Mouse (Mus musculus): ENCODE results near the gene Txndc11.

Gene Txndc11

DNA sequence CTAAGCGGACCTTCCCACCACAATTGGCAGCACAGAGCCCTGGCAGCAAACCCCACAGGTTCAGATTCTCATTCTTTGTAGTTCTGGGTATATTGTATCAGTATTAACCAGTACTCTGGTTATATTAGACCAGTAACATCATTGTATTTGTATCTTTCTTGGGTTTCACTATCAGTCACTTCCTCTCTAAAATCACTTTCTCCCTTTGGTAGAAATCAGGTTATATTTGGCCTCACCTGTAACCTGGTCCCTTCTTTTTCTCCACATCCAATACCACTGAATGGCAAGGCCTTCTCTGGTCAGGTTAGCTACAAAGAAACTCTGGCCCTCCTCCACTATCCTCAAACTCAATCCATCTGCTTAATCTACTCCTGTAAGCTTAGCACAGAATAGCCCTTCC lies 29.5 kb downstream of the Txndc11 start:
- no peak for DNase-seq (ENCODE audit: low spot score in 2 of 2)

DNA sequence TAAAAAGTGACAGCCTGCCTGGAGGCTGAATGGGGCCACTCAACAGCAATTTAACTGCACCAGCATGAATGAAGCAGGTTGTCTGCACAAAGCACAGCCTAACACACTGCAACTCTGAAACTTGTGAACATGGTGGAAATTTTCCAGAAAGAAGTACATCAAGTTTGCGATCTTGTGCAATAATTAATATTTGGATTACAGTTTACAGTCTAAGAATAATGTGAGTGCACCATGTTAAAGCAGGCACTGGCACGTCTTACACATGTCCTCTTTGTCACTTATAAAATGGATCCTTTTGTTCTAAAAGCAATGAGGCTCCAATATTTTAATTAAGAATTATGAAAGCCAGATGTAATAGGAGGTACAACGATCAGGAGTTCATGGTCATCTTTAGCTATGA lies 37.1 kb downstream of the Txndc11 start:
- DNase-seq (ENCODE audit: low spot score in 2 of 2), result no peak

DNA sequence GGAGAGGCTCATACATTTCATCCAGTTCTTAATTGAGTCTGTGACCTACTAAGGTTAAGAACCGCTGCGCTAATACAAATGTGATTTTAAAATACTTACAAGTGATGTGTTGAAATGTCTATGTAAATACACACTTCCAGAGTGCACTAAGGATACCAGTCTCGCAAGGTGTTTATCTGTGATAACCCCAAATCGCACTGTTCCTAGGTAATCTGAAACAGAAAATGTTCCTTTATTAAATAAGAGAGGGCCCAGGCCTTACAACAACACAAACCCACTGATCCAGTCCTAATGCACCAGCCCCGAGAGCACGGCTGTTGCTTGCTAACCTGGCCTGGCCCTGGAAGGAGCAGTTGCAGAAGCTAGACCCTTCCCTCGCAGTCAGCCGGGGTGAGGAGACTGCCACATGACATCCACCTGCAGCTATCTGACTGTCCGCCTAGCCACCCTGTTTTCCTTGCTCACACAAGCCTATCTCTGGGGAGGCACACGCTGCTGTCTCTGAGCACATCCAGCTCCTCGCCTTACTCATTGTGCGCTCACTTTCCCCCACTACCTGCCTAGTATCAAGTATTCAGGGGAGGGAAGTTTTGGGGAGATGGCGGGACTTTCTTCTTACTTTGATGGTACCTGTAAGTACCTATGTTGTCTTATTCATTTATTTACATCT lies 40.6 kb downstream of the Txndc11 start:
- DNase-seq (ENCODE audit: low spot score in 2 of 2), result no peak

GRCm38 (mm10) chr16:11092523-11092922 lies 41.9 kb downstream of the Txndc11 start:
- DNase-seq (ENCODE audit: low spot score in 2 of 2), result no peak

- no peak for DNase-seq (ENCODE audit: low spot score in 2 of 2)
Measured at GRCm38 (mm10) chr16:11092061-11092460, 42.4 kb downstream of the Txndc11 start.

DNA sequence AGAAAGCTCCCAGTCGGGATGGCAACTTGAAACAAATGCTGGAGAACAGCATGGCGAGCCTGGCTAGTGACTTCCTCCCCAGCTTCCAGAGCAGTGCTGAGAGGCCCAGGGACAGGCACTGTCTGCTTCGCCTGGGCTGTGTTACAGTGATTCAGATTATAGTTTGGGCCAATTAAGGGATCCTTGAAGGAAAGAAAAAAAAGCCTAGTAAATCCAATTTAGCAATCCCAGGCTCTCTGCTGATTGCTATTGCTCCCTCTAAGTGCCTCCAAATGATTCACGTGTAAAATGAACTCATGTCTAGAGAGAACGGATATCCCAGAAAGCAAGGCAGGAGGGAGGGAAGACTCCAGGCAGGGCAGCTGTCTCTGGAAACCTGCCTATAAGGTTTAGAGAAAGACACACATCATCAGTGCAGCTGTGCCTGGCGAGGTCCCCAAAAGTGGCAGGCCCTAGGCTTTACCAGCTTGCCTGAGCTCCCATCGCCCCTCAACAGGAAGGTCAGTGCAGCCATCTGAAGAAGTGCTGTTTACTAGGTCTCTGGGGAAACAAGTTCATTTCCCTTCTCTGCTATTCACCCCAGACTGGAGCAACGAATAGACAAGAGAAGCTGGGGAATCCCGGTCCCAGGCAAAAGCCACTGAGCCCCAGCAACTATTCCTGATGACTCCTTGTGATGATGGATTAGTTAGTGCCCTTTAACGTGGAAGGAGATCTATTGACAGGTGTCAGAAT lies 43.4 kb downstream of the Txndc11 start:
- no peak for DNase-seq (ENCODE audit: low spot score in 2 of 2)

- no peak for DNase-seq (ENCODE audit: low spot score in 2 of 2)
Measured at GRCm38 (mm10) chr16:11086856-11087588, 47.4 kb downstream of the Txndc11 start.

DNA sequence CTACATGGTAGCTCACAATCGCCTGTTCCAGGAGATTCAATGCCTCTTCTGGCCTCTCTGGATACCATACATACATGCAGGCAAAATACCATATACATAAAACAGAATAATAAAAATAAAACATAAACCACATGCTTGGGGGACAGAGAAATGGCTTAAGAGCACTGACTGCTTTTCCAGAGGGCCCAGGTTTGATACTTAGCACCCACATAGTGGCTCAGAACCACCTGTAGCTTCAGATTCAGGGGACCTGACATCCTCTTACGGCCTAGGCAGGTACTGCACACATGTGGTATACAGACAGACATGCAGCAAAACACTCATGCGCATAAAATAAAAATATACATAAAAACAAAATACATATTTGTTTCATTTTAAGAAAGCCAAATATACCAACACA lies 48.2 kb downstream of the Txndc11 start:
- no peak for DNase-seq (ENCODE audit: low spot score in 2 of 2)

DNA sequence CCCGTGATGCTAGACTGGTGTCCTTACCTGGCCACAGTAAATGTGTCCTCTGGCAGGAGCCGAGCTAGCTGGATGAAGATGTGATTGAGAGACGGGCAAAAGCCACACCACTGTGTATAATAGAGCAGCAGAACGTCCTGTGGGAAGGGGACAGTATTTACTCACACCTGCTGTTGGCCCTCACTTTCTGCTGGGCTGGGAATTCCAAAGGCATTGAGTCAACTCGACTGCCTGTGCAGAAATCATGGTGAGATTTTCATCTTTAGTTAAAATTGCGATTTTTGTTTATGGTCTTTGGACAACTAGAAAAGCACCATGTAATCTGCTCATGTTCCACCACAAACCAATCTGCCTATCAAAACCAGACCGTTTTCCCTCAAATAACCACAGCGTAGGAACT lies 50.3 kb downstream of the Txndc11 start:
- no peak for DNase-seq (ENCODE audit: low spot score in 2 of 2)

- DNase-seq (ENCODE audit: low spot score in 2 of 2), result no peak
Measured at GRCm38 (mm10) chr16:11078216-11078869, 56.1 kb downstream of the Txndc11 start.

DNA sequence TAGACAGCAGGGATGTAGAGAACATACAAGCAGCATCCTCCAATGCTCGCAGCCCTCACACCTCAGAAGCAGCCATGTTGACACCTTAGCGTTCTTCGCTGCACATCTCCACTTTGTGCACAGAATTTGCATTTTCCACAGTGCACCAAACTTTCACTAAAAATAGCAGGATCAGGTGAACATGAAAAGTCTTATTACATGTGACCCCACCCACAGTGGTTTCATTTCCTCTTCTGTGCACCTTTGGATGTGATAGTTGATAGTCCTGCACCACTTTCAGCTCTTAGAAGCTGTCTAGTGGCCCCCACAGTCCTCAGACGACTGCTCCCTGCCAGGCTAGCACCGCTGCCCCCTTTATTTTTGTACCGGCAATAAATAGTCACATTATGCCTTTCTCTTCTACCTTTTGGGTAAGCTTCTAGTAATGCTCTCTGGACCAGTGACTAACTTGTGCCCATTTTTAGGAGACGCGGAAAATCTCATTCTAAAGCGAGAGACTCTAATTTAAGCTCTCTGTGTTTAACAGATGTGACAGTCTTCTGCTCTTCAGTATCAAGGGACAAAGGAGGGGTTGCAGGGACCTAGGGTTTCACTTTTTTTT lies 56.7 kb downstream of the Txndc11 start:
- no peak for DNase-seq (ENCODE audit: low spot score in 2 of 2)

DNA sequence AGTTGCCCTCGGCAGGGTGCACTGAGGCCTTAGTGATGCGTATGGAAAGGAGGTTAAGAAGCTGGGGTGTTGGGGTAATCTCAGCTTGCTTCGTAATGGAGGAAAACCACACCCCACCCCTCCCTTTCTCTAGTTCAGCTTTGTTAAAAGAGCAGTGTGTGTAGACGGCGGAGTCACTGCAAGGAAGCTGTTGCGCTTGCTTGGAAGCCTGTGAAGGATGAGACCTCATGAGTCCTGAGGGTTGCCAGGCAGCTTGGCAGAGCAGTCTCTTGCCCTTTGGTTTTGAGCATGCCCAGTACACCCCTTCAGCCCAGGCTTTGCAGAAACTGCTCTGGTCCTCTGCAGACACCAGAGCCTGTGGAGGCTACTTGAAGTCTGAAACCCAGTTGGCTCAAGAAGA lies 61.4 kb downstream of the Txndc11 start:
- no peak for DNase-seq (ENCODE audit: low spot score in 2 of 2)

- DNase-seq (ENCODE audit: low spot score in 2 of 2), result no peak
Measured at GRCm38 (mm10) chr16:11072454-11072853, 62.0 kb downstream of the Txndc11 start.

DNA sequence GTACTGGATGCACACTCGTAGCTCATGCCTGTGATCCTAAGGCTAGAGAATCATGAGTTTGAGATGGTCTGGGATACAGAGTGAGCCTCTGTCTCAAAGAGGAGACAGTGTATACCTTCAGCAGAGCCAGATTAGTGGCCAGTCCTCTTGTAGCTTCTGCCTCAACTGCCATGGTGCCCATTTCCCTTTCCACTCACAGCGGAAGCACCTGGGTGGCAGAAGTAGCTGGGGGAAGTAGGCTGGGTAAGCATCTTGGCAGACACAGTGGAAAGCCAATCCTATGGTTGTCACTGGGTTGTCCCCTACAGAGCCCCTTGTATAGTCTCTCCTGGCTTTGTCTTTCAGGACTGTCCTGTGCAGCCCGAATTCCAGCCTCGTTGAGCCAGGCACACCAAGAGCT lies 62.6 kb downstream of the Txndc11 start:
- DNase-seq (ENCODE audit: low spot score in 2 of 2), result no peak

DNA sequence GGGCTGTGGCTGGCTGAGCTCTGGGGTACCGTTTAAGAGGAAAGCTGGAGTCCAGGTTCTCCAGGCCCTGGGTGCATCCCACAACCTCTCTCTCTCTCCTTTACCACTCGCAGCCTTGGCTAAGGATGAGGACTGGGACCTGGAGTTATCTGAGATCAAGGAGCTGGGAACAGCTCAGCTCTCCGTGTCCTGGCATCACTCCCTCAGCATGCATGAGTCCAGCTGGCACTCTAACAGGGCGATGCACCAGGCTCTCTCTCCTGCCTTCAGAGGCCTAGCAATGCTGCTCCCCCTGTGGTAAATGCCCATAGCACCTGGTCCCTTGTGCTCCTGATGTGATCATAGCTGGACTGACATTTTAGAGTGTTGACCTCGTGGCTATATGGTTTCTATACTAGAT lies 63.3 kb downstream of the Txndc11 start:
- no peak for DNase-seq (ENCODE audit: low spot score in 2 of 2)

DNA sequence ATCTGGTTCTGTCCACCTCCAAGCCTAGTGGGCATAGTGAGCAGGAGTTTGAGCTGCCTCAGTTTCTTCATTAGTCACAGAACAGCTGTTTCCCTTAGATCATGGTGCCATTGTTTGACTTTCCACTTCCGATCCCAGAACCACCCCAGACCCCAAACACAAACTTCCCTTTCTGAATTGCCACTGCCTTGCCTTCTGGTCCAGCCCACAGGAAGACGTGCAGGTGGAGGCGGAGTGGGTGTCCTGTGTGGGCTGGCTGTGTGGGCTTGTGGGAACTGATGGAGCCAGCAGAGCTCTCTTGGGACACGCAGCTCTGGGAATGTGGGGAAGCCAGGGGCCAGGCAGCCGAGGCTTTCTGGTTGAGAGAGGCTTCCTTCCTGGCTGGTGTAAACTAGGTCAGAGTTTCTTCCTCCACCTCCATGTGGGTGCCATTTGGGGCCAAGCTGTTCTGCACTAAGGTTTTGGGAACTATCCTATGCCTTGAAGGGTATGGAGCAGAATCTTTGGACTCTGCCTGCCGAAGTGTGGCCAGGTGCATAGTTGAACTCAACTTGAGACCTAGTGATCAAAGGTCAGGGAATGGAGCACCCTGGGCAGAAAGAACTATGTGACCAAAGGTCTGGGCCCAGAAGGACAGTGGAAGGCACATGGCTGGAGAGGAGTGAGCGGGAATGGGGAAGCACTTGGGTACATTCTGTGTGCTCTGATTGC lies 64.6 kb downstream of the Txndc11 start:
- DNase-seq (ENCODE audit: low spot score in 2 of 2), result no peak

DNA sequence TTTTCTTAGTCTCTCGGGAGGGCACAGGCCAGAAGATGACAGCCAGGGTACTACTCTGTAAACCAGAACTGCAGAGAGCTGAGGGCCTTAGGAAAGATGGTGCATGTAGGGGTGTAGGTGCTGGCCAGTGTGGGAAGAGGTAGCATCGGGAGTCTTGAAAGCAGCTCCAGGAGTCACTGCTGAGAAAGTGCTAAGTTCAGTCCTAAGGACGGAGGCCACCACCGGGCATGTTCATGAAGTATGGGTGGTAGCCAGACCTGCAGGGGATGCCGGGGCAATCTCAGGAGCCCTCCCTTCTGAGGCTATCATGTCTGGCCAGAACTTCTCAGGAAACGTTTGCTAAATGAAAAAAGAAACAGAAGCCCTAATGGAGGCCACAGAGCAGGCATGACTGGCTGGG lies 65.2 kb downstream of the Txndc11 start:
- no peak for DNase-seq (ENCODE audit: low spot score in 2 of 2)

GRCm38 (mm10) chr16:11068666-11069065 lies 65.8 kb downstream of the Txndc11 start:
- no peak for DNase-seq (ENCODE audit: low spot score in 2 of 2)

GRCm38 (mm10) chr16:11066833-11067191 lies 67.6 kb downstream of the Txndc11 start:
- DNase-seq (ENCODE audit: low spot score in 2 of 2), result peak; percentile 42 to 65

DNA sequence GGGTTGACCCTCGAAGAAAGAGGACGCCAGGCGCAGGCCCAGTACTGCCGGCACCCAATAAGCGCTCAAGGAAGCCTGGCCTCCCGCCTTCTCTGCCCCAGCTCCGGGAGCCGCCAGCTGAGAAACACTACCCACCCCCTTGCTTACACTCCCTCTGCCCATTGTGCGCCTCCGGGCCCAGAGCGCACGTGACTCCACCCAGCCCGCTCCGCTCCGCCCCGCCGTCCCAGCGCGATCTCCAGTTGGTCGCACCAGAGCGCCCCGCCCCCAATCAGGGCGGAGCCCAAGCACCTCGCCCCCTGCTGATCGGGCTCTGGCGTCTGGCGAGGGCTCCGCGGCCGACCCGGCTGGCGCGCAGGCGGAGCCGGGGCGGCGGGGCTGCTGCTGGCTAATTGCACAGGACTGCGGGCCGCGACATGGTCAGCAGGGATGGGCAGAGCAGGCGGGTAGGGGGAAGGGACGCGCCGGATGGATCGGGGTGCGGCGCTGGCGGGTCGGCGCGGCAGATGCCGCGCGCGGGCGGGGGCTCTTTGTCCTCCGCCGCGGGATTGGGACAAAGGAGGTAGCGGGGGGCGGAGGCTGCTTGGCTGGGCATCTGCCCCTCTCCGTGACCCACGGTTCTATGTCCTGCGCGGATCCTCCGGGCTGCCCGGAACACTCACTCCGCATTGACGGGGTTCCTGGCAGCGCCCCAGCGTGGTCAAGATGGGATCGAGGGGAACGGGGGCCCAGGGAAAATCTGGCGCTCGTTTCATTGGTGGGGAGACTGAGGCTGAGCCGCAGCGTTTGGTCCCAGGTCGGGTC lies 68.2 kb downstream of the Txndc11 start, which contains the start of gene Litaf:
Litaf (minus strand) TSS at position 129 of the 804 bp plus-strand sequence.
- peak; percentile 97 to 98 for DNase-seq (ENCODE audit: low spot score in 2 of 2)

Measured in urinary bladder, postnatal 4 days (tissue).